Mouse (Mus musculus) C2C12 (cell line): ENCODE data around the gene Ttll5.

Experiments
- CTCF ChIP-seq: IDR thresholded peaks from one replicate; pipeline ENCODE4 v1.5.1; 2011; ENCODE audit not compliant: control insufficient read depth, insufficient read depth, insufficient read length
- MYOD1 ChIP-seq: IDR thresholded peaks from one replicate; pipeline ENCODE4 v1.6.1; 2011; ENCODE audit warnings: low read depth; ENCODE audit not compliant: control insufficient read depth, insufficient read length
- USF1 ChIP-seq: IDR thresholded peaks from one replicate; pipeline ENCODE4 v1.6.1; 2011; ENCODE audit warnings: low read depth, mild to moderate bottlenecking, control low read depth, moderate library complexity

GRCm38 (mm10) chr12:85929711-85930110 lies 105.3 kb downstream of the Ttll5 start:
- TF ChIP-seq MYOD1, result no peak
- no peak for TF ChIP-seq CTCF
- TF ChIP-seq USF1, result no peak
